Mouse (Mus musculus) layer of hippocampus, adult 9-10 months (tissue): ENCODE results near the gene Pafah1b3.
"Not testable (repeated sequence)": the region's sequence is repeated elsewhere in the genome, so short reads cannot be mapped to it uniquely, and the experiment has no call there.

Experiments
- DNase-seq: peaks from one replicate; pipeline ENCODE4 v3.0.0; 2022; ENCODE audit warnings: low spot score

Pafah1b3 gene

DNA sequence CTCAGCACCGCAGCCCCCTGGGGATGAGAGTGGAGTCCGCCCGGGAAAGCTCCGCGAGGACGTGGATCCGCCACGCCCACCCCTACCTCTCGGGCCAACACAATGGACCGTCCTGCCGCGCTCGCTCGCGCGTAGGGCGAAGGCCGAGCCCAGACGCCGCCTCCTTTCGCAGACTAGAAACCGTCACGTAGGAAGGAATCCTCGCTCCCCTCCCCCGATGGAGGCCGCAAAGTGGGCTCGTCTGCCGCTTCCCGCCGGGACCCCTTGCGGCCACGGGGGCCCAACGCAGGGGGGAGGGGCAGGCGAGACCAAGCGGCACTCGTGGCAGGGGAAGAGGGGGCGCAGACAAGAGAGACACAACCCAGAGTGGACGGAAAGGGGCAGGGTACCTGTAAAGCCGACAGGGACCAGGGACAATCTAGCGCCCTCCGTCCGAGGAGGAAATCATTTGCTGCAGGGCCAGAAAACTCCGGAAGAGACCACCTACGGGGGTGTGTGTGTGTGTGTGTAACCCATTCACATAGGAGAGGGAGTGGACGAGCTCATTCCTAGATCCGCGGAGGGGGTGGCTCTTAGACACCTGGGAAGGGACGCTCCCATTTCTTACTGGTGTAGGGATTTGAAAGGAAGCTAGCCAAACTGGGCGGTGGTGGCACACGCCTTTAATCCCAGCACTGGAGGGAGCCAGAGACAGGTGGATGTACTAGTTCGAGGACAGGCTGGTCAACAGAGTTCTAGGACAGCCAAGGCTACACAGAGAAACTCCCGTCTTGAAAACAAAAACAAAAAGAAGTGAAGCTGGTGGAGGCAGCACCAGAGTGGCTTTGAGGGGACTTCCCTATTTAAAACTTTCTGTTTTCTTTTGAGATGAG lies at the start of gene Pafah1b3:
Gene Pafah1b3, minus strand, starts transcription at position 533 of the 872 bp plus-strand sequence.
- DNase-seq, result peak; percentile 72

DNA sequence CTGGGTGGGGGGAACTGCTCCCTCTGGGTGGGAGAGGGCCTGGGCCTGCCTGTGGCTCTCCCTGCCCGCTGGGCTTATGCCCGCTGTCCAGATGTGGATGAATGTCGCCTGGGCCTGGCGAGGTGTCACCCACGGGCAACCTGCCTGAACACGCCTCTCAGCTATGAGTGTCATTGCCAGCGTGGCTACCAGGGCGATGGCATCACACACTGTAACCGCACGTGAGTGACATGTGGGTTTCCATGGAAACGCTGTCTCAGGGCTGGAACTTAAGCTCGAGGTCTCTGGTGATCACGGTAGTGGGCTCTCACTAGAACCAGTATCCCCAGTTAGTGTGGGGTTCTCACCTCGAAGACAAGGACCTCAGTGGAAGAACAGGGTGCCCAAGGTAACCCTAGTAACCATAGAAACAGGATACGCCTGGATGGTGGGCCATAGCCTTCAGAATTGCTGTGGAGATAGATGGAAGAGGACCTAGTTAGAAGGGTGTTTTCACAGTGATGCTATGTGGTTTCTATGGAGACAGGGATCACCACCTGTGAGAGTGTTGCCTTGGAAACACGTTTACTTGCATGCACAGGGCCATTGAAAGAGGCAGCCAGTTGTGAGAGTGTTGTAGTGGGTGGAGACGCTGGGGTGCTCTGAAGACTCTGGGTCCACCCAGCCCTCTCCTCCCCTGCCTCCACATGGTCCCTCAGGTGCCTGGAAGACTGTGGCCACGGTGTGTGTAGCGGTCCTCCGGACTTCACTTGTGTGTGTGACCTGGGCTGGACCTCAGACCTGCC lies 43.4 kb upstream of the Pafah1b3 start:
- DNase-seq, result peak; percentile 26

DNA sequence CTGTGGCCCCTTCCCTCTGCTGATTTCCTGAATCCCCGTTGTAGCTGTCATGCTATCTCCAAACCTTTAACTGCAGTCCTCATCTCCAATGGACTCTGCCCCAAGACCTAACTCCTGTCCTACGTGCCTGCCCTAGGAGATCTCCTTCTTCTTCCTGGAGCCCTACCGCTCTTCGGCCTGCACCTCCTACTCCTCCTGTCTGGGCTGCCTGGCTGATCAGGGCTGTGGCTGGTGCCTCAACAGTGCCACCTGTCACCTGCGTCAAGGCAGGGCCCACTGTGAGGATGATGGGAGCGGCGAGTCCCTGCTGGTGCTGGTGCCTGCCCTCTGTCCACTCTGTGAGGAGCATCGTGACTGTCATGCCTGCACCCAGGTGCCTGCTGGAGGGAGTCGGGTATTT lies 41.5 kb upstream of the Pafah1b3 start:
- no peak for DNase-seq

DNA sequence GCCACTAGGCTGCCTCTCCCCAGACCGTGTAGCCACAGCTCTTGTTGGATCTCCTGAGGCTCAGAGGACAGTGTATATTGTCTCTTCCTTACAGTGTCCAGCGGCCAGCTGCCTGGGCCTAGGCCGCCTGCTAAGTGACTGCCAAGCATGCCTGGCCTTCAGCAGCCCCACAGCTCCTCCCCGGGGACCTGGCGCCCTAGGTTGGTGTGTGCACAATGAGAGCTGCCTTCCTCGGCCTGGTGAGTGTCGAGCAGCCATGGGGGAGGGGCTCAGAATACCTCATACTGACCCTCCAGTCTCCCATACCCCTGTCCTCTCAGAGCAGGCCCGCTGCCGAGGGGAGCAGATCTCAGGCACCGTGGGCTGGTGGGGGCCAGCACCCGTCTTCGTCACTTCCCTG lies 36.7 kb upstream of the Pafah1b3 start:
- no peak for DNase-seq

DNA sequence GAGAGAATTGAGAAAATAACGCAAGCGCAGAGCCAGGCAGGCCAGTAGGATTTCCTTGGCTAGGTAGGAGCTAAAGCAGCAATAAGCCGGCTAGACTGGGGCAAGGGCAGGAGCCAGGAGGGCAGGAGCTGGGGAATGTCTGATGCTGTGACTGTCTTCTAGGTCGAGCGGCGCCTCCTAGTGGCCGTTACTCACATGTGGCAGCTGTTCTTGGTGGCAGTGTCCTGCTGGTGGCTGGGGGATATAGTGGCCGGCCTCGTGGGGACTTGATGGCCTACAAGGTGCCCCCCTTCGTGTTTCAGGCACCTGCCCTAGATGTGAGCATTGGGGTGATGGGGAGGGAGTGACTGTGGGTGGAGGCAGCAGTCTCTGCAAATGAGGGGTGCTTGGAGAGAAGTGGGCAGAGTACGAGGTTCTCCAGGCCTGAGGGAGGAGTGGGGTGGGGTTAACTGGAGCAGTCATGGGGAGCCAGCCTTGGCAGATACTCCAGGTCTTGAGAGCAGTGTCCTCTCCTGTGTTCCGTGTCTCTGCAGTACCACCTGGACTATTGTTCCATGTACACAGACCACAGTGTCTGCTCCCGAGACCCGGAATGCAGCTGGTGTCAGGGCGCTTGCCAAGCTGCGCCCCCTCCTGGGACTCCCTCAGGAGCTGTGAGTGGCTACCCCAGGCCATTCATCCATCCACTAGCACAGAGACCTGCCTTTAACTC lies 36.0 kb upstream of the Pafah1b3 start:
- DNase-seq, result peak; percentile 50

DNA sequence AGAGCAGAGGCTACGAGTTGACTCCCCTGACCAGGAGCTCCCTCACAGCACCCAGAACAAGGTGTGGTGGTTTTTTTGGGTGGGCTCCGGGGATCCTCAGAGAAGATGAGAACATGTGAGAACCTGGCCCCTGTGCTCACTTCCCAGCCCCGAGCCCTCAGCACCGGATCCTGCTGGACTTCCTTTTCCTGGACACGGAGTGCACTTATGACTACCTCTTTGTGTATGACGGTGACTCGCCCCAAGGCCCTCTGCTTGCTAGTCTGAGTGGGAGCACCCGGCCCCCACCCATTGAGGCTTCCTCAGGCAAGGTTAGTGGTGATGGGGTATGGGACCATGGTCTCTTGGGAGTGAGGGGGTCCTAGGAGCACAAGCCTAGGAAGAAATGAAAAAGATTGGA lies 28.4 kb upstream of the Pafah1b3 start:
- no peak for DNase-seq

DNA sequence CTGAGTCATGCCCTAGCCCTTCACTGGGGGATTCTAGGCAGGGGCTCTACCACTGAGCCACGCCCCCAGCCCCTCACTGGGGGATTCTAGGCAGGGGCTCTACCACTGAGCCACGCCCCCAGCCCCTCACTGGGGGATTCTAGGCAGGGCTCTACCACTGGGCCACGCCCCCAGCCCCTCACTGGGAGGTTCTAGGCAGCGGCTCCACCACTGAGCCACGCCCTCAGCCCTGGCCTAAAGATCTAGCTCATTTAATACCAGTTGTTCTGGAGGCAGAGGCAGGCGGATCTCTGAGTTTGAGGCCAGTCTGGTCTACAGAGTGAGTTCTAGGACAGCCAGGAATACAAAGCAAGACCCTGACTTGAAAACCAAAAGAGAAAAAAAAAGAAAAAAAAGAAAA lies 27.6 kb upstream of the Pafah1b3 start:
- DNase-seq, result not testable (repeated sequence)

DNA sequence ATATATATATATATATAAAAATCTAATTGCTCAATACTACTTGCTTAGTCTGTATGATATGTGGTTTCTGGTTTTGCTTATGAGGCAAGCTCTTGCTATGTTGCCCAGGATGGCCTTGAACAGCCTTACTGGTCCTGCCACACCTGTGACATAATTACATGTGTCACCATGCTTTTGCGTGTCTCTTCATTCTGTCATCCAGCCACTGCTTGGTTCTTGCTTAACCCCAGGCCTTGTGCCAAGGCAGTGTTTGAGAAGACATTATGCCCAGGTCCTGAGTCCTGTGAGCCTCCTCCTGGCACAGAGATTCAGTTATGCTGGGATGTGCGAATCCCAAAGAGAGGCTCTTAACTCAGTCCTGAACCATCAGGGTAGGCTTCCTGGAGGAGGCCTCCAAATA lies 25.4 kb upstream of the Pafah1b3 start:
- DNase-seq, result no peak

DNA sequence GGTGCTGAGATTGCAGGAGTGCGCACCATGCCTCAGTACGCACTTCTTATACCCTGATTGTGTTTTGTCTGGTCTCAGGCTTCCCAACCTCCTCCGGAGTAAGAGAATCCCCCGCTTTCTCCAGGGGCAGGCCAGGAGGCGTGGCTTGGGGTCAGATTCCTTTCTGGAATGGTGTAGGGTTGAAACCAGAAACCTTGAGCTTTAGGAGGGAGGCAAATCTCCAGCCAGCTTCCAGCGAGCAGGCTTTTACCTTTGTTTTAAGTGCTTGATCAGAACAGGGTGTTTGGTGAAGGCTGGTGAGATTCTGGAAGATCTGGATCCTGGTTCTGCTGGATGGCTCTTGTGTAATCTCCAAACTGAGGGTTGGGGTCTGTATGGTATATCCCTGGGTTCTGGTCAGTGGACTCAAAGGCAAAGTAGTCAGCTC lies 24.3 kb upstream of the Pafah1b3 start:
- no peak for DNase-seq

DNA sequence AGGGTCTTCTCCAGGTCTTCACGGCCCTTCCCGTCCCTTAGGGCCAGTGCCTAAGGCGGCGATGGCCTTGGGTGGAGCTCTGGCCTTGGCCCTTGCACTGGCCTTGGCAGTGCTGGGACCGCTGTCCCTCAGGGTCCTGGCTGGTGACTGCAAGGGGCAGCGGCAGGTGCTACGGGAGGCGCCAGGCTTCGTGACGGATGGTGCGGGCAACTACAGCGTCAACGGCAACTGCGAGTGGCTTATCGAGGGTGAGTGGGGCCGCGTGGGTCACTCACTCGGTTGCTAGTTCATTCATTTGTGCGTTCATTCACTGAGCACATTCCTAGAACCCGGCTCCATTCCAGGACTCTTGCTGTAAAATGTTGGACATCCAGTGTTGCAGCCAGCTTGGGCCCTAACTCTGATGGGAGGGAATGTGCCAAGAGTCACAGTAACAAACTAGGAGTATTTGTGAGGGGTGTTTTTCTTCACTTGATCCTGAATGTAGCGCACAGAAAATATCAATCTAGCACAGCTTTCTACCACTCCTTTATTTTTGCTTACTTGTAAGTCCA lies 19.7 kb upstream of the Pafah1b3 start:
- DNase-seq, result no peak

DNA sequence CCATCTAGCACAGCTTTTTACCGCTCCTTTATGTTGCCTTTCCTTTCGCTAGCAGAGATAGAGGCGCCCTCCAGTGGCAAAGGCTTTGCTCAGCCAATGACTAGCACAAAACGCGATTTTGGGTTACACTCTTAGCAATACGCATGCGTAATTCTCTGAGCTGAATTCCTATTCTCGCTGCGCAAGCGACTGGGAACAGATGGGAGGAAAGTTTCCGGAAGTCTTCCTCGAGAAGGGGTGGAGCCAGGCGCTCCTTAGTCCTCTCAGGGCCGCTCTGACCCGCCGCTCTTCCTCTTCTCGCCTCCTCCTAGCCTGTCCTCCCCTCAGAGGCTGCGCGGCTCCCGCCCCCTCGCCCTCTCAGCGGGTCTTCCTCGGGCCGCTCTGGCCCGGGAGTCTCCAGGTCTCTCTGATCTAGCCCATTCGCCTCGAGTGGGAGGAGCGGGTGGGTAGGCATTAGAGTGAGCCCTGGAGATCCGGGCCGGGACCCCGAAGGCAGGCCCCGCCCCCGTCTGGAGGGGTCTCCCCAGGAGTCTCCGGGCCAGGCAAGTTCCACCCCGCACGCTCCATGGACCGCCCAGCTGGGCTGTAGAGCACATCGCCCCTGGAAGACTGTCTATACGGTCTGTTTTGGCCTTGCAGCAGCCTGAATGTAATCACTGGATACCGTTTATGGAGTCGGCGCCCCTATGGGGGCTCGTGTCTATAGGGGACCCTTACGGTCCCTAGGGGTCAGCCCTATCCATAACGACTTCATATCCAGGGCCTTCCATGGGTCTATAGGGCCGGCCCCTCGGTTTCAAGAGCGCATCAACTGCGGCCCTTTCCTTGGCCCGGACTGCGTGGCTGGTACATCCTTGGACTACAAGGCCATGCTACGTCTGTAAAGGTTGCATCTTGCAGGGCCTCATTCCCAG lies 19.0 kb upstream of the Pafah1b3 start, which contains the start of gene Megf8:
Gene Megf8, plus strand, starts transcription at position 633 of the 914 bp plus-strand sequence.
- peak; percentile 99 for DNase-seq

DNA sequence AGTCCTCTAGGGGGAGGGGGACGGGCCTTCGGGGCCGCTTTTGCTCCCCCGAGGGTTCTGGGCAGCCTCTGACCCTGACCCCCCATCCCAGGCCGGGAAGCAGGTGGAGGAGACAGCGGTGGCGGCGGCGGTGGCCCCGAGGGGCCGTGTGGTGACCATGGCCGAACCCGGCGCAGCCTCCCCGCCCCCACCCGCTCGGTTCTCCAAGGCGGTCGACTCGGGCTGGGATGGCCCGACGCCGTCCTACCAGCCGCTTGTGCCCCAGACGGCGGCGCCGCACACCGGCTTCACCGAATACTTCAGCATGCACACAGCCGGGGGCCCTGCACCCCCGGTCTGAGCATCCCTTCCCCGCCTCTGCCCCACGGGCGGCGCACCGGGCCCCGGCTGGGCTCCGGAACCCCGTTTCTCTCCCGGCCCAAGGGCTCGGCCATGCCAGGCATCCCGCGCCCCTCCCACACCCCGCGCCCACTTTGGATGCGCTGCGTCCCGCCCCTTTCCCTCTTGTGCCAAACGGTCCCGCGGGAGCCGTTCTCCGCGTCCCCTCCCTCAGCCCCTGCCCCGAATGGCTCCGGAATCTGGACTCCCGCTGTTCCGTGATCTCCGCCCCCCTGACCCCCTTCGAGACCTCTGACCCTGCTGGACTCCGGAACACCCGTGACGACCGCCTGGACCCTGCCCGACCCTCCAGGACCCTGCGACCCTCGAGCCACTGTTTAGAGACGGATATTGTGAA lies 17.7 kb upstream of the Pafah1b3 start:
- DNase-seq, result no peak

DNA sequence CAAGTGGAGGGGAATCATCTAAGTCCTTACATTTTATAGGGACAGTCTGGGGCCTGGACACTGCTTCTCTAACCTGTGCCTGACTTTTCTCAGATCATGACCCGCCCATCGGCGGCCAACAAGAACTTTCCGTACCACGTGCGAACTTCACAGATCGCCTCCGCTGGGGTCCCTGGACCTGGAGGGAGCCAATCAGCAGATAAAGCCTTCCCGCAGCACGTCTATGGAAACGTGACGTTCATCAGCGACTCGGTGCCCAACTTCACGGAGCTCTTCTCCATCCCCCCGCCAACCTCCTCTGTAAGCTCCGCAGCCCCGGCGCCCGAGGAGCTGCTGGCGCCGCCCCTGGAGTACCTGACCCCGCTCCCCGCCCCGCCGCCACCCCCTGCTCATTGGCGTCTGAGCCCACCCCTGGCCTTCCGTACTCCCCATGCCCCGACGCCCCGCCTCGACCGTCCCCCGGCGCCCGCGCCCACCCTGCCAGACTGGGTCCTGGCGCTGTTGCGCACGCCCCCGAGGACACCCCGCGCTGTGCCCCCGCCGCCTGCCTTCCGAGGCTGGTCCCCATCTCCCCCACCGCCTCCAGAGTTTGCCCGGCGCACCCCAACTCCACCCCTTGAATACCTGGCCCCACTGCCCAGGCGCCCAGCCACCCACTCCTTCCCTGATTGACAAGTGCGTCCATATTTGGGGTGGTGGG lies 17.0 kb upstream of the Pafah1b3 start:
- DNase-seq, result no peak

DNA sequence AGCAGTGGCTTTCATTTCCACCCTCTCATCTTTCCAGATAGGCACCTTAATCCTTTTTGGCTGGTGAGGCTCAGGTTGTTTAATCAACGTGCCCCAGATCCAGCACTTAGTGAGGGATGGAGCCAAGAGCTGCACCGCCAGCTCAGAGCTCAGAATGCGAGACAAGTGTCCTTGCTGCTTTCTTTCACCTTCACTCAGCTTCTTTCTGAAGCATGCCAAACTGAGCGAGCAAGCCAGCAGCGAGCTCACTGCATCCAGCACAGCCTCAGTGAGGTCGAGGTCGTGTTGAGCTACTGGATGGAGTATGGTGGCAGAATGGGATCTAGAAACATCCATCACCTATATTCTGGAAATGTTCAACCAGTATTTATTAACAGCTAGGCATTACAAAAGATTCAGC lies 15.5 kb upstream of the Pafah1b3 start:
- DNase-seq, result no peak

DNA sequence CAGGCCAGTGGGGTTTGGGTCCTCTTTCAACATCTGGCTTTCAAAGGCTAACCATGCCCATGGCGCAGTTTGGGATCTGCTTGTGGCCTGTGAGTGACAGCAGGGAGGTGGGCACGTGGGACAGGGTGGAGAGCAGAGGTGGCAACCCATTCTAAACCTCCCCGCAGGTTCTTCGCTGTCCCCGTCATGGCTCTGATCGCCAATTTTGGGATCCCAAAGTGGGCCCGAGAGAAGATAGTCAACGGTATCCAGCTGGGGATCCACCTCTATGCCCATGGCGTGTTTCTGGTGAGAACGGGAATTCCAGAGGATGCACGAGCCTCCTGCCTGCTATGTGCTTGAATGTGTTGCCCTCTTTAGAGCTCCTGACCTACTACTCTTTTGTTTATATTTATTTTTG lies 13.4 kb upstream of the Pafah1b3 start:
- DNase-seq, result no peak

DNA sequence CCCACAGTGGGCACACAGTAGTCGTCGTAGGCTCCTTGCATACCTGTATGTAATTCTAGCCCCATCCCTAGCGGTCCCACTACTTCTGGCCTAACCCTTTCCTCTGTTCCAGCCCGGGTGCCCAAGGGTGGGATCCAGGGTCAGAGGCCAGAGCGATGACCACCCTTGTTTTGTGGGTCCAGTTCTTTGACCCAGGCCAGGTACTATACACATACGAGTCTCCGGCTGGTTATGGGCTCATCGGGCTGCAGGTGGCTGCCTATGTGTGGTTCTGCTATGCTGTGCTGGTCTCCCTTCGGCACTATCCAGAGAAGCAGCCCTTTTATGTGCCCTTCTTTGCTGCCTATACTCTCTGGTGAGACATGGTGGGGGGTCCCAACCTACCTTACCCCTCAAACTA lies 11.6 kb upstream of the Pafah1b3 start:
- DNase-seq, result no peak

DNA sequence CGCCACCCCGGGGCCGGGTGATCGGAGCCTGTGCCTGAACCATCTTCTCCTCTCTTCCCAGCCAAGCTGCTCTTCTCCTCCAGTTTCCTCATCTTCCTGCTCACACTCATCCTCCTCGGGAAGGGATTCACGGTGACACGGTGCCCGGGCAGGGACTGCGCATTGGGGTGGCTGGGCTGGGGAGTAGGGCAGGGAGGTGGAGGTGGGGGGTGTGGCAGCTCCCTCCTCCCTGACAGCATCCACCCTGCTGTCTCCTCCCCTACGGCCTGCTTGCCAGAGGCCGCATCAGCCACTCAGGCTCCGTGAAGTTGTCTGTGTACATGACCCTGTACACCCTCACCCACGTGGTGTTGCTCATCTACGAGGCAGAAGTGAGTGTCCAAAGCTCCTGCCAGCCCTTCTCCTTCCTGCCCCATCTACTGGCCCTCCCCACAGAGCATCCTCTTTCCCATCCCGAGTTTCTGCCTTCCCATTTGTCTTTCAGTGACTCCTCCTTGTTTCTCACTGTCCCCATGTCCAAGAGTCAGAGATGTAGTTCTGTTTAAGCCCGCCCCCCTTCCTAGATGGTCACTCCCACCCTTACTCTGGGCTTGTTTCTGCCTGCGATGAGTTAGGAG lies 11.0 kb upstream of the Pafah1b3 start:
- DNase-seq, result no peak

DNA sequence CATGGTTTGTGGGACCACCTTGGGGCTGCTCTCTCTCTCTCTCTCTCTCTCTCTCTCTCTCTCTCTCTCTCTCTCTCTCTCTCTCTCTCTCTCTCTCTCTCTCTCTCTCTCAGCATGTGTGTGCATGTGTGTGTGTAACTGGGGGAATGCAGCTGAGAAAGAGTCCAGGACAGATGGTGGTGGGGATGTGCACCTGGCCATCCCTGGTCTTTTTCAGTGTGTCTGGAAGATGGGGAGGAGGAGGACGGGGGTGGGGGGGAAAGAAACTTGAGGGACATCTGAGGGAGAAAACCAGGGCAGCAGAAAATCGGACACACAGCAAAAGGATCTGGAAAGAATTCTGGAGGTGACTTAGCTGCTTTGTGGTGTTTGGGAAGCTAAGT lies 8.8 kb upstream of the Pafah1b3 start:
- DNase-seq, result no peak

DNA sequence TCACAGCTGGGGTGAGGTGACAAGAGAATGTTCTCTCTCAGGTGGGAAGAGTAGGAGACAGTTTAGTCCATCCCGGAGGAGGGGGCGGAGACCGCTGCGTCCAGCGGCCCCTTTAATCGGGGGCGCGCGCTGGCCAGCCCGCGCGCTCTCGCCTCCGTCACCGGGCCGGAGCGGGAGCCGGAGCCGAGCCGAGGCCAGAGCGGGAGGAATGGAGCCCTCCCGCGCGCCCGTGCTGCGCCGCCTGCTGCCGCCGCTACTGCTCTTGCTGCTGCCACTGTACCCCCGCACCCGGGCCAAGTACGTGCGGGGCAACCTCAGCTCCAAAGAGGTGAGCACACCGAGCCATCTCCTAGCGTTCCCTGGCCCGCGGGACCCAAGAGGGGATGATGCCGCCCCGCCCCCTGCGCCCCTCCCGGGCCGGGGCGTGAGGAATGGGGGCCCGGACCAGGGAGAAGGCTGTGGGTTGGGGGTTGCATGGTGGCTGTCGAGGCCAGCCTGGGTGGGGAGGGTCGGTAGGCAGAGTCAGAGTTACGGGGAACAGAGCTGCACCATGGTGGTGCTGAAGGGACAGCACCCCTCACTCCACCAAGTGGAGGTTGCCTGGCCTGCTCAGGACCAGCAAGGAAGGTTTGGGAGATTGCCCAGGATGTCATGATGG lies 8.3 kb upstream of the Pafah1b3 start, which contains the start of gene Tmem145:
Gene Tmem145, plus strand, starts transcription at position 151 of the 658 bp plus-strand sequence.
- no peak for DNase-seq
